Mouse (Mus musculus) kidney, adult 11 months (tissue): Measurements from ENCODE around the gene Papola.
A peak's percentile ranks its signal among the peaks of the same experiment; 100 is the strongest.
"Not testable (repeated sequence)": the region's sequence is repeated elsewhere in the genome, so short reads cannot be mapped to it uniquely, and the experiment has no call there.

Experiments
- DNase-seq: peaks from one replicate; pipeline ENCODE4 v3.0.0; 2022

The Papola gene

GRCm38 (mm10) chr12:105806205-105806604, 21.7 kb downstream of the Papola start:
- no peak for DNase-seq

DNA sequence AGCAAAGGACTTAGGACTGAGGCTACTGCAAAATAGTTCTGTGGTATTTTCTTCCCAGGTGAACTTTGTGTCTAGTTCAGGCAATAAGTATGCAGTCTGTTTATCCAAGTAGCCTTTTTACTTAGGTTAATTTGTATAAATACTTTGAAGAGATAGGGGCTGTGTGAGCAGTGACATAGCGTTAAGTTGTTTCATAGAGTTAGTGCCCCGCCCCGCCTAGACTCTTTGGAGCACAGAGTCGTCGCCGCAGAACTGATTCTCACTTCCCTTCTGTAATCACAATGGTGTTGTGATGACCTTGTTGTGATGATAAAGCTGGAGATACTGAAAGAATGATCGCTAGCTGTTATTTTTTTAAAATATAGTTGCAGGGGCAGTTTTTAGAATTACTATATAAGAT, 22.9 kb downstream of the Papola start:
- DNase-seq = no peak

GRCm38 (mm10) chr12:105808945-105809344, 24.5 kb downstream of the Papola start:
- DNase-seq = no peak

DNA sequence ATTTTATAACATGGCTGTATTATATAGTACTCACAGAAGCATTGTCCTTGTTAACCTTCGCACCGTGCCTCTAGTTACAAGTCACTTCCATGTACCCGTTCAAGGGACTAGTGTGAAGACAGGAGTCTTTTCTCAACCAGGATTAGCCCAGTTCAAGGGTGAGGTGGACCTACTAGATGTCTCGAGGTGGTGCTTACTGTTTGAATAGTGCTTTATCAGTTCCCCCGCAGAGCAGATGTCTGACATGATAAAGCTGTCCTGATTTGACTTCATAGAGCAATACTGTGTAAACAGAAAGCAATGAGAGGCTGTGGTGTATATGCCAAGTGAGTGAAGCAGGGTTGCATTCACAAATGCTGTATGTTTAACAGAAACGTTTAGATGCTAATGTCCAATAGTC, 26.1 kb downstream of the Papola start:
- no peak for DNase-seq

GRCm38 (mm10) chr12:105813957-105814356, 29.5 kb downstream of the Papola start:
- no peak for DNase-seq

DNA sequence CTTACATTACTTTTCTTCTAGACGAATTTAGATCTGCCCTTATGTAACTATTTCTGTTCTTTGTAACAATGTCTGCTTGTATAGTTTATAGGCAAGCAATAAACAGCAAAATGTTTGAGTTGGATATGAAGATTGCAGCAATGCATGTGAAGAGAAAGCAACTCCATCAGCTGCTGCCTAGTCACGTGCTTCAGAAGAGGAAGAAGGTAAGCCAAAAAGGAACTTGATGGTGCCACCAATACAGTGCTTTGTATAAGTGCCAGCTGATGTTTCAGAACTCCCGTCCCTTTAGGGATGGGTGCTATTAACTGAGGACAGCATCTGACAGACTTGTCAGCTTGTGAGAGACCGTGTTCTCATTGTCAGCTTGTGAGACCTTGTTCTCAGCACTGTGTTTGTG, 39.0 kb downstream of the Papola start:
- DNase-seq = no peak

DNA sequence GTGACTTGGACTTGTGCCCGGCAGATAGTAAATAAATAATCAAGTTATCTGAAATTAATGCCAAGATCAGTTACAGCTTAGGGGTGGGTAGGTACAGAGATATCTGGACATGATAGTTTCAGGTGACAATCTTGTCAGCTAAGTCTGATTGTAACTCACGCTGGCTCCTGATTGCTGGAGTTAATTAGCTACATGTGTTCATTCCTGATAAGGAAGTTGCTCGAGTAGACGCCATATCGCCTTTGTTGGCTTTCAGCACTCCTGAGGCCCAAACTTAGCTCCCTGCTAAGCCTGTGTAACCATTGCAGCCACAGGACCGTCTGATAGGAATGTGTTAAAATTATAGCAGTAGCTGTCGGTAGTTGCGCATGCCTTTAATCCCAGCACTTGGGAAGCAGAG, 40.2 kb downstream of the Papola start:
- no peak for DNase-seq

- no peak for DNase-seq
Observed at GRCm38 (mm10) chr12:105825266-105825665, 40.8 kb downstream of the Papola start.

DNA sequence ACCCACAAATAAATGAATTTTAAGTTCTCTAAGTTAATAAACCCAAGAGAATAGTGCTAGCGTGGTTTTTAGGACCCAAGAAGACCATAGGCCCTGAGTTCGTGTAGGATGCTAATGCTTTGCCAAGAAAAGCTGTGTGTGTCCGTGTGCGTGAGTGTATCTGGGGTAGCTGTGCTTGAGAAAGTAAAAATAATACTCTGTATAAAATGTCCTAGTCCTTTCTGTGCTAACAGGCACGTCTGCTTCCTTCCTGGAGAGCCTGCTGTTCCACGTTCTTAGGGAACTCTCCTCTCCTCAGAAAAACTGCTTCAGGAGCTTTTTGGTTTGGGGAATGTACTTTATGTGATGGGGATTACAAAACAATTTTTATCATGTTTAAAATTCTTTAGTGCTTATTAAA, 48.0 kb downstream of the Papola start:
- no peak for DNase-seq

GRCm38 (mm10) chr12:105834926-105835325, 50.4 kb downstream of the Papola start:
- DNase-seq = no peak

DNA sequence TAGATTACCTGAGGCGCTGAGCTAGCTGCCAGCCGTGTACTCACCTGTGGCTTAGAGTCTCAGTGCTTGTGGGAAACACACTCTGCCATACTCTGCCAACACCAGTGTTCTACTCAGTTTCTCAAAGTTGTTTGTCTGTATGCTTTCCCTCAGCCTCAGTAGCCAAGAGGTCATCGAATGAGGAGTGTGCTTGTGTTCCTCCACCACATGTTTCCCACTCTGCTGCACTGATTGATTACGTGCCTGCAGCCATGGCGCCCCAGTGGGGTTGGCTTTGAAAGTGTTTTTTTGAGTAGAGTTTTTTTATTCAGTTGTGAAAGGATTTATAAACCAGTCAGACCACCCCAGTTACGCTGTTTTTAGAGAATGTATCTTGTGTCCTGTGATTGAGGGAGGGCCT, 51.1 kb downstream of the Papola start:
- no peak for DNase-seq

DNA sequence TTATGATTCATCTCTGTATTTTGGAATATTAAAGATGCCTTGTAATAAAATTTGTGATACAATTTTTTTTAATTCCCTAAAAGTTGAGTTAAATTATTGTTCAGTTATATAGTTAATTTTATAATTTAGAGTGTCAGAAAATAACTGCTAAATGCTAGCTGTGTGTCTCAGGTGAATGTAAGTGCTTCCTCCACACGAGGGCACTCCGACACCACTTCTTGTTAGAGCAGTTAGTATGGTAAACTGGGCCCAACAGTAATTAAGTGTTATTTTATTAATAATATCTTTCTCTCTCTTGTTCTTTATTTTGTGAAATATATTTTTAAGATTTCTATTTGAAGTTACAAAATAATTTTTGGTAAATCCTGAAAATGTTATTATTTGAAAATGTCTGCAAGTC, 51.7 kb downstream of the Papola start:
- DNase-seq = peak; percentile 16

GRCm38 (mm10) chr12:105839096-105839495, 54.6 kb downstream of the Papola start:
- DNase-seq = no peak

DNA sequence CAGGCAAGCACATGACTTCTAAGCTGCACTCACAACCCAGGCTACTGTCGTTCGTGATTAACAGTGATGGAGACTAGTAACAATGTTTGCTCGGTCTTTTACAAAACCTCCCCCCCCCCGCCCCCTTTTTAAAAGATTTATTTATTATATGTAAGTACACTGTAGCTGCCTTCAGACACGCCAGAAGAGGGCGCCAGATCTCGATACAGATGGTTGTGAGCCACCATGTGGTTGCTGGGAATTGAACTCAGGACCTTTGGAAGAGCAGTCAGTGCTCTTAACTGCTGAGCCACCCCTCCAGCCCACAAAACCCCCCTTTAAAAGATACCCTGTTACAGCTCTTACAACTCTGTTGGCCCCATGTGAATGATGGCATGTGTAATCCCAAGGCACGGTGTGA, 56.1 kb downstream of the Papola start:
- not testable (repeated sequence) for DNase-seq

DNA sequence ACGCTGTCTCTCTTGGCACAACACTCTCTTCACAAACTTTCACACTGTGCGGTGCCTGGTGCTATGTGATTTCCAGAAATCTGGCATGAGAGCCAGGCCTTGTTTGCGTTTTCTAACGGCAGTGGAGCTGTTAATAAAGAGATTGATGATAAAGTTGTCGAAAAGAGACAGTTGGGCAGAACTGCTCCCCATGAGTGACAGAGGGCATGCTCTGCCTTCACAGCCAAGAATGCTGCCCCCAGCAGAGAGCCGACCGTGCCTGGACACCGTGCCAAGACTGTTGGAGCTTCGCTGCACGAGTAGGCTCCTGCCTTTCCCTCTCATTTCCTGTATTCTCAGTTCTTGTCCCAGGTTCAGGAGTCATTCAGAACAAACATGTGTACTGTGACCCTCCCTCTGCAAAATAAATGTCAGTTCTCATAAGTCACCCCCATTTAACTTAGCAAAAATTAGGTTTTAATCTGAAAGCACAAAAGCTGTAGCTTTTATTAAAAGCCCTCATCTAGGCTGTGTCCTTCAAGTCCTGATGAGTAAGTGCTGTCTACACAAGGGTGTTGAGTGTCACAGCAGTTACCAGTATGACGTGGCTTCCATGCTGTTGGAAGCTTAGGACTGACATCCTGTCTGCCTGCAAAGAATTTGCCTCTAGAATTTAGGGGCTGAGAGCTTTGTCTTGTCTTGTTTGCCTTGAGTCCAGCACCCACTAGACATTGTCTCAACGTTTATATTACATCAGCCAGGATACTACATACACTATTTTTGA, 58.9 kb downstream of the Papola start:
- peak; percentile 63 for DNase-seq

DNA sequence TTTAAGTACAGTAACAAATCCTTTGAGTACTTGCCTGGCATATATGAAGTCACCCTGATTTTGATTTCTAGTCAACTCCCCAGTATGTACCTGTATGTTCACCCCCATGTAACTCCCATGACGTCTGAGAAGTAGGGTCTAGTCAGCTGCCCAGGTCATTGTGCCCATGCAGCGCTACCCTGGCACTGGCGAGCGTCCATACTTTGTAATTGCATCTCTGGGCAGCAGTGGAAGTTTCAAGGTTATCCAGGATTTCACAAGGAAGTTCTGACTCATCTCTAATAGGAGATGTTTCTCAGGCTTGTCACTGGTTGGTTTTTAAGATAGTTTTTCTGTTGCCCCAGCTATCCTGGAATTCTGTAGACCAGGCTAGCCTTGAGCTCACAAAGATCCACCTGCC, 59.9 kb downstream of the Papola start:
- no peak for DNase-seq

GRCm38 (mm10) chr12:105849102-105849501, 64.6 kb downstream of the Papola start:
- DNase-seq = no peak

GRCm38 (mm10) chr12:105850675-105851074, 66.2 kb downstream of the Papola start:
- DNase-seq = no peak

DNA sequence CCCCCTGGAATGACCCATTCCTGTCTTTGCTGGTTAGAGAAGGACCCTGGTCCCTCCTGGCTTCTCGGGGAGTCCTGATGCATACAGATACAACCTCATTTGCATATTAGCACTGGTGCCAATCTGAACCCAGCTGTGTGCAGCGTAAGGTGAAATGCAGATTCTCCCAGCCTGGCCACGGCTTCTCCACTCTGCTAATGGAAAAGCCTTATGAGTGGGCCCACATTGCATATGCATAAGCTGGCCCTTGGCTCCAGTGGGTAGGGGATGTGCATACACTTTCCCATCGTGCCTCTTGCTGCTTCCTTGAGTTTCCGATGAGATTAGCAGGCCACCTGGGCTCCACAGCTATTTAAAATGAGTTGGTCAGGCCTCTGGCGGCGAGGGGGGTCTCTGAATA, 68.3 kb downstream of the Papola start:
- DNase-seq = no peak

DNA sequence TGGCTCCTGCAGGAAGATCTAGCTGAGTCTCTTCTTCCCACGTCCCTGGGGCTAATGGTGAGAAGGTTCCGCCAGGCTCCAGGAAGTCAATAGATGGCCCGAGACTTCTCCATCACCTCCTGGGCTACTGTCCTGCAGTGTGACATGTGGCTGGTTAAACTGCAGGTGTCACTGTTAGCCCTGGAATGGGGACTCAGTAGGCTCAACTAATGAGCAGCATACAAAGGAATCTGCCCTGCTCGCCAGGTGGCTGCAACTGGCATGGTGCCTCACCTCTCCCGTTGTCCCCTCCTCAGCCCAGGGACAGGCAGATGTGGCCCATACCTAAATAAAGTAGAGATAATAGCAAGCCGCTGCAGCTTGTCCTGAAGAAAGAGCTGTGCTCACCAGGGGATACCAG, 70.1 kb downstream of the Papola start:
- peak; percentile 40 for DNase-seq

DNA sequence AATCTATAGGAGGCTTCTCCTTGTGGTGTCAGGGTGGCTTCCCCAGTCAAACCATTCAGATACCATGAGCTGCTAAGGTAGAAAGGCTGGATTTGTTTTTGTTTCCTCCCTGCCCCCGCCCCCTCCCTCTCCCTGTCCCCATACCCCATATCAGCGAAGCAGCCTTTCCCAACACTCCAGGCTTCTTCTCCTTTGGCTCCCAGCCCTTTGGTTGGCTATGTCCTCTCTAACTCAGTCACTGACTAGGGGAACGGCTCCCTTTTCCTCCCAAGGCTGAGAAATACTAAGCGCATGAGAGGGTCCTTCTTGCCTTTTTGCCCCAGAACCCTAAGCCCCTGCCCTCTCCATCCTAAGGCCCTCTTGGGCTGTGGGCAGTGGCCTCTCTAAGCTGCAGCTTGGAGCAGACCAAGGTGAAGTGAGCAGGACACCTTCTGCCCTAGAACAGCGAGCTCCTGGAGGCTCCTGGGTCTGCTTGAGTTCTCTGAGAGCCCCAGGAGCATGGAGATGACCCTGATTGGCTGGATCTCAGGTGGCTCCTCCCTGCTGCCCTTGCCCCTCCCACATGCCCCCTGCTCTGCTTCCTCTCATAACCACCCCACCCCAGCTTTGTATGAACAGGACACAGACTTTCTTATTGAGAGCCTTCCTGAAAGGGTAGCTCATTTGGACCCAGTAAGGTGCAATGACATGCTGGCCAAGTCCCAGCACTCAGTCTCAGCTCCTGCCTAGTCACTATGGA, 73.6 kb downstream of the Papola start:
- no peak for DNase-seq

DNA sequence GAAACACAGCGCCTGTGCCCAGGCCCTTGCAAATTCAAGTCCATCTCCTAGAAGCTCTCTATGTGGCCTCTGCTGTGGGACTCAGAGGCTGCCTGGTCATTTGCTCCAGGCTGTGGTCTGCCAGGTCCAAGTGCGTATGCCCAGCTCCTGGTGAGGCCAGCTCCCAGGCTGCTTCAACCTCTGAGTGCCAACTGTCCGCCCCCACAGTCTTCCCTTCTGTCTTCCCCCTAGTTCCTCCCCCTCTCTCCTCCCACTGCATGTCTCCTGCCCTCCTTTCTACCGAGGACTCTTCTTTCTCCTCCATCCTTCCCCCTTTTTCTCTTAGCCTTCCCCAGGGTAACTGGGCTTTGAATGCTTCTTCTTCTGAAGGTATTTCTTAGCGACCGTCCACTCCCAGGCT, 77.6 kb downstream of the Papola start:
- DNase-seq = no peak

DNA sequence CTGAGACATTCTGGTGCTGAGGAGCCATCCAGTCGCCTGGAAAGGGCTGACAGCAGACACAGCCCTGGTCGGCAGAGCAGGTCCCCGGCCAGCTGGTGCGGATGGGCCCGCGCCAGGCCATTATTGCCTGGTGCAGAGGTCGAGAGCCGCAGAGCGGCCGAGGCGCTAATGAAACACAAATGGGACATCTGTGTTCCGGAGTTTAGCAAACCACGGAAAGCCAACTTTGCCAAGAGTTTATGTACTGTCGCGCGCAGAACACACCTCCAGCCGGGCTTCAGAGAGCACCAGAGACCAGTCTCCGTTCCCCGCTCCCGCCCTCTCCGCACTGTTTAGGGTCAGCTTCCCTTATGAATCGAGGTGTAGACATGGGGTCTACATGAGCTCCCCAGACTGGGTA, 78.1 kb downstream of the Papola start:
- no peak for DNase-seq

GRCm38 (mm10) chr12:105863436-105863835, 78.9 kb downstream of the Papola start:
- DNase-seq = no peak

DNA sequence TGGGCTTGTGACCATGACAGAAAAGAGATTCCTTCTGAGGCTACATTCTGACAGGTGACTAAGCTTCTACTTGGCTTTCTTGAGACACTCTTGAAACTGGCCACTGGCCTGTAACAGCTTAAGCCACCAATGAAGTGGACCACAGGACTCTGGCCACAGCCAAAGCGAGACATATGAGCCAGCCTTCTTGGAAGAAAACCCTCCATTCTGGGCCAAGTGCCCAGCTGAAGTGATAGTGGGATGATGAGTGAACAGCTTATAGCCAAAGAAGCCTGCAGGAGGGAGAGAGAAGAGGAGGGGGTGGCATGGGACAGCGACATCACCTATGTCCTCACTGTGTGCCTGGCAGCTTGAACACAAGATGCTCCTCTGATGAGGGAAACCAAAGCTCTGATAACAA, 83.2 kb downstream of the Papola start:
- no peak for DNase-seq
